ENCODE assay signal across 39 mouse cellular contexts in genomic region chr3:97706561-97706960, GRCm38 (mm10). TPM values are rescaled to one million over a fixed set of nuclear protein-coding genes. Genes with fewer than 3 reads are reported as not detected.
"Had no signal": no experiment of that assay in that cellular context is flagged by ENCODE, and none has a peak within 500 bp of the region (broad histone marks: within the 10 kb centered on the region; RNA-seq: fewer than 3 reads in every experiment).

No protein-coding gene starts in this region.

- H3K27me3 ChIP-seq: embryonic facial prominence, embryonic 12.5 days; embryonic facial prominence, embryonic 13.5 days; embryonic facial prominence, embryonic 15.5 days; forebrain, embryonic 12.5 days; forebrain, embryonic 13.5 days; forebrain, embryonic 15.5 days had no signal

- H3K9me3 ChIP-seq: embryonic facial prominence, embryonic 10.5 days; embryonic facial prominence, embryonic 12.5 days; embryonic facial prominence, embryonic 13.5 days; embryonic facial prominence, embryonic 15.5 days; forebrain, embryonic 10.5 days; forebrain, embryonic 12.5 days; forebrain, embryonic 13.5 days; forebrain, embryonic 15.5 days had no signal

- H3K9ac ChIP-seq: embryonic facial prominence, embryonic 12.5 days; embryonic facial prominence, embryonic 13.5 days; embryonic facial prominence, embryonic 15.5 days; forebrain, embryonic 12.5 days; forebrain, embryonic 13.5 days; forebrain, embryonic 15.5 days; forebrain, postnatal 0 days had no signal

- H3K4me1 ChIP-seq: embryonic facial prominence, embryonic 15.5 days; forebrain, embryonic 10.5 days; forebrain, embryonic 12.5 days; forebrain, embryonic 13.5 days; forebrain, embryonic 15.5 days had no signal

- H3K4me3 ChIP-seq: embryonic facial prominence, embryonic 10.5 days; embryonic facial prominence, embryonic 12.5 days; embryonic facial prominence, embryonic 13.5 days; embryonic facial prominence, embryonic 15.5 days; erythroblast, embryonic 14.5 days; forebrain, embryonic 10.5 days; forebrain, embryonic 12.5 days; forebrain, embryonic 13.5 days; forebrain, embryonic 15.5 days; gastrocnemius, adult 2 months had no signal

- H3K27ac ChIP-seq: embryonic facial prominence, embryonic 10.5 days; embryonic facial prominence, embryonic 12.5 days; embryonic facial prominence, embryonic 13.5 days; embryonic facial prominence, embryonic 15.5 days; forebrain, embryonic 10.5 days; forebrain, embryonic 12.5 days; forebrain, embryonic 13.5 days; forebrain, embryonic 15.5 days; gastrocnemius, adult 2 months had no signal

- DNase-seq: cerebellum, adult 2 months; cerebellum, adult 8-10 months; cerebellum, adult 9-10 months; cerebellum, adult 9-11 months; cerebellum, postnatal 10 days; cerebellum, postnatal 14 days; cerebellum, postnatal 25 days; cerebellum, postnatal 36 days; embryo, embryonic 11 days; forebrain, postnatal 0 days; gastrocnemius, adult 2 months; gastrocnemius, postnatal 10 days; gastrocnemius, postnatal 14 days; gastrocnemius, postnatal 25 days; gastrocnemius, postnatal 36 days had no signal

- H3K36me3 ChIP-seq: embryonic facial prominence, embryonic 10.5 days; embryonic facial prominence, embryonic 12.5 days; embryonic facial prominence, embryonic 13.5 days; embryonic facial prominence, embryonic 15.5 days; forebrain, embryonic 10.5 days; forebrain, embryonic 12.5 days; forebrain, embryonic 15.5 days had no signal

RNA-seq across cellular contexts. Expression of gene Gm17651, which starts 32.1 kb away (rescaled TPM):
- total RNA-seq: common myeloid progenitor, adult 5-6 weeks; forebrain, postnatal 0 days; gastrocnemius, adult 18-20 months; gastrocnemius, adult 2 months; gastrocnemius, adult 8-10 months; gastrocnemius, postnatal 10 days; gastrocnemius, postnatal 14 days; gastrocnemius, postnatal 25 days; gastrocnemius, postnatal 36 days; gastrocnemius, postnatal 4 days; granulocyte monocyte progenitor cell, adult 5-6 weeks; heart, adult 8-10 months had no signal
- polyA plus RNA-seq: cerebellum, adult 2 months; cortical plate, adult 2 months; embryonic facial prominence, embryonic 10.5 days; embryonic facial prominence, embryonic 11.5 days; embryonic facial prominence, embryonic 12.5 days; embryonic facial prominence, embryonic 13.5 days; embryonic facial prominence, embryonic 14.5 days; embryonic facial prominence, embryonic 15.5 days; erythroblast, embryonic 14.5 days; forebrain, embryonic 10.5 days; forebrain, embryonic 11.5 days; forebrain, embryonic 12.5 days; forebrain, embryonic 13.5 days; forebrain, embryonic 14.5 days; forebrain, embryonic 15.5 days; forebrain, embryonic 16.5 days; forebrain, postnatal 0 days; frontal cortex, adult 2 months; gonadal fat pad, adult 2 months; heart, embryonic 11.5 days had no signal
